Mouse (Mus musculus) heart, embryonic 14.5 days (tissue): ENCODE results near the gene Flot1. TPM values are rescaled to one million over a fixed set of nuclear protein-coding genes. Genes with fewer than 3 reads are reported as not detected.

Source experiments
- ATAC-seq: fragments of 200-750 bp; cut with Nextera tagmentation; 2 replicates; pipeline ENCODE4 v1.8.0; 2017; ENCODE audit warnings: low read depth, moderate TSS enrichment; ENCODE audit not compliant: insufficient number of reproducible peaks, insufficient read depth, low FRiP score
- H3K27ac ChIP-seq, 2 experiments: fragments of 200-500 bp in 1 of 2; fragments of 300-500 bp in 1 of 2; sonication (generic) in 1 of 2; replicated peaks in 1 of 2; 2 replicates each; pipeline ENCODE4 v1.5.1; 2012 to 2014; ENCODE audit warnings: low read depth in 2 of 2, low read length in 2 of 2, control low read depth in 1 of 2, mild to moderate bottlenecking in 1 of 2, mixed read lengths in 1 of 2; ENCODE audit not compliant: control insufficient read depth in 1 of 2, insufficient read depth in 1 of 2
- H3K27me3 ChIP-seq: fragments of 300-500 bp; sonication (generic); 2 replicates; pipeline ENCODE4 v1.6.1; 2014; ENCODE audit warnings: mild to moderate bottlenecking, low read length, control low read depth; ENCODE audit not compliant: control insufficient read depth, insufficient read depth
- H3K36me3 ChIP-seq: fragments of 300-500 bp; sonication (generic); 2 replicates; pipeline ENCODE4 v1.6.1; 2014; ENCODE audit warnings: mild to moderate bottlenecking, control low read depth, low read length, mixed read lengths; ENCODE audit not compliant: control insufficient read depth, insufficient read depth
- H3K4me1 ChIP-seq, 2 experiments: fragments of 200-500 bp in 1 of 2; fragments of 300-500 bp in 1 of 2; sonication (generic) in 1 of 2; 2 replicates each; pipeline ENCODE4 v1.6.1; 2012 to 2014; ENCODE audit warnings: low read length in 2 of 2, control low read depth in 1 of 2, mixed read lengths in 1 of 2; ENCODE audit not compliant: control insufficient read depth in 2 of 2, insufficient read depth in 2 of 2
- H3K4me2 ChIP-seq: fragments of 300-500 bp; sonication (generic); 2 replicates; pipeline ENCODE4 v1.6.1; 2014; ENCODE audit warnings: mild to moderate bottlenecking, low read length
- H3K4me3 ChIP-seq, 2 experiments: fragments of 200-500 bp in 1 of 2; fragments of 300-500 bp in 1 of 2; sonication (generic) in 1 of 2; 2 replicates each; pipeline ENCODE4 v1.5.1; 2012 to 2014; ENCODE audit warnings: low read length in 2 of 2, mild to moderate bottlenecking in 2 of 2, control low read depth in 1 of 2, low read depth in 1 of 2, moderate library complexity in 1 of 2; ENCODE audit not compliant: control insufficient read depth in 1 of 2, insufficient read depth in 1 of 2
- H3K9ac ChIP-seq: fragments of 300-500 bp; sonication (generic); 2 replicates; pipeline ENCODE4 v1.6.1; 2014; ENCODE audit warnings: mild to moderate bottlenecking, low read length
- H3K9me3 ChIP-seq: fragments of 300-500 bp; sonication (generic); 2 replicates; pipeline ENCODE4 v1.6.1; 2016; ENCODE audit warnings: low read length, control low read depth; ENCODE audit not compliant: control insufficient read depth
- WGBS: fragments of 180-500 bp; shearing (Covaris S2); extraction: QIAGEN DNeasy Blood & Tissue Kit; methylation state at CpG from one replicate; pipeline ENCODE4 v1.1.7; 2014; 5-methylcytosine and 5-hydroxymethylcytosine counted together
- polyA plus RNA-seq: library from polyadenylated mRNA; unstranded; fragments of >200 nt; fragmentation: Nextera tagmentation; extraction: Ambion mirVana; gene quantifications from 2 replicates; pipeline ENCODE4 v1.2.1, GENCODE M21; 2014

The Flot1 gene
- polyA plus RNA-seq, 1 experiment from 2014 or later: 93.7 TPM

DNA sequence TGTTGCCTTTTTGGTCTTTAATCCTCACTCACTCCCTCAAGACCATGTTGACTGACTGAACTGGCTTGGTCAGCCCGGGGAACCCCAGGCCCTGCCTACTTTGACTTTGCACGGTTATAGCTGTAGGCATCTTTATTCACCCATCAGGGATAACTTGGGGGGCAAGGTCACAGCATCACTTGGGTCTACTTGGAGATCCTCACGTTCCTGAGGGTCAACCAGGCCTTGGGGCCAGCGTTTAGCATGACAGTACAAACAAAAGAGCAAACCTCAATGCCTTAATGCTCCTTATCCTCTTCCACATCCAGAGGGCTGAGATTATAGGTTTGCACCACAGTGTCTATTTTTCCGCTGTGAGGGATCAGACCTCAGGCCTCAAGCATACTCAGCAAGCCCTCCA is 10.7 kb upstream of the Flot1 start:
- H3K9ac ChIP-seq: peak overlapping the region; percentile 59
- ATAC-seq: no peak
- H3K27ac ChIP-seq: peak overlapping the region; percentile 99
- H3K4me3 ChIP-seq: no peak overlapping the region
- no peaks in the 10 kb centered on the region for H3K9me3 ChIP-seq
- peaks cover 48 to 65% of the 10 kb centered on the region in 2 experiments for H3K4me1 ChIP-seq
- 78% methylated on average over 5 of the region's 5 CpGs for WGBS
- no peak overlapping the region; the same call in 1 of the 2 replicates for H3K4me2 ChIP-seq
- no peaks in the 10 kb centered on the region for H3K36me3 ChIP-seq
- no peaks in the 10 kb centered on the region for H3K27me3 ChIP-seq

DNA sequence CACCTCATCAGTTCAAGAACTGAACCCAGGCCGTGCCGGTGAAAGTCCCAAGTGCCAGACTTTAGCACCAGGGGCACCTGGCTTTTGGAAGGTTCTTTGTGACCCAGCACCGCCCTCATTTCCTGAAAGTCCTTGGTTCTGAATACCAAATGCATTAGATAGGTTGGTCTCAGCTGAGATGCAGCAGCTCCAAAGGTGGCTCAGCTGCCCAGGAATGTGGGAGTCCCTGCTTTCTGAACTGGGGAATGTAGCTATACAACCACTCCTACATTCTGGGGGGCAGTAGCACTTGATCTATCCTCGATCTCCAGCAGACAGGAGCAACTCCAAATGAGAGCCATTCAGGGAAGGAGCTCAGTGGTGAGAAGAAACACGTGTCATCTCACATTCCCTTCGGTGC is 10.3 kb upstream of the Flot1 start:
- Histone ChIP-seq H3K4me3 (no peak overlapping the region), H3K9me3 (no peaks in the 10 kb centered on the region), H3K36me3 (no peaks in the 10 kb centered on the region), H3K4me2 (peak overlapping the region; percentile 19), H3K27me3 (no peaks in the 10 kb centered on the region), H3K27ac (peak overlapping the region; percentile 99), H3K4me1 (peaks cover 49 to 68% of the 10 kb centered on the region in 2 experiments), H3K9ac (peak overlapping the region; percentile 59)
- 37% methylated on average over 6 of the region's 6 CpGs for WGBS
- no peak; the same call in 1 of the 2 replicates for ATAC-seq

DNA sequence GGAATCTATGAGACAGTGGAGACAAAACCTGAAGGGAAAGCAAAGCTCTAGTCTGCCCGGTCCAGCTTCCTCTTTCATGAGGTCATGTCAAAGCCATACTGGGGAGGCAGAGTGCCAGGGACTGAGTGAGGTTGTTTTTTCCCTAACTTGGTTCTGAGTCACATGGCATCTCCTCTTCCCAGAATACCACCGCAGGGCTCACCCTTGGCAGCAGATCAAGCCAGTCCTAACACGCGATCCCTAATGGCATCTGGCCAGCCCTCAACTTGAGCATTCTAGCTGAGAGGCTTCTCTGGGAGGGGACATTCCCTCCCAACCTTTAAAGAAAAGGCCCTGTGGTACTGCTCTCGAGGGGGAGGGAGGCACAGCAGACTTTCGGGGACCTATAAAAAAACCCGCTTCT is 9.8 kb upstream of the Flot1 start:
- no peaks in the 10 kb centered on the region for H3K36me3 ChIP-seq
- H3K9me3 ChIP-seq: no peaks in the 10 kb centered on the region
- H3K9ac ChIP-seq: peak overlapping the region; percentile 59
- peak overlapping the region; percentile 99 for H3K27ac ChIP-seq
- no peaks in the 10 kb centered on the region for H3K27me3 ChIP-seq
- WGBS: 5% methylated on average over 7 of the region's 7 CpGs
- peaks cover 49 to 68% of the 10 kb centered on the region in 2 experiments for H3K4me1 ChIP-seq
- ATAC-seq: peak; percentile 91
- peak overlapping the region; percentile 19 for H3K4me2 ChIP-seq
- H3K4me3 ChIP-seq: no peak overlapping the region

DNA sequence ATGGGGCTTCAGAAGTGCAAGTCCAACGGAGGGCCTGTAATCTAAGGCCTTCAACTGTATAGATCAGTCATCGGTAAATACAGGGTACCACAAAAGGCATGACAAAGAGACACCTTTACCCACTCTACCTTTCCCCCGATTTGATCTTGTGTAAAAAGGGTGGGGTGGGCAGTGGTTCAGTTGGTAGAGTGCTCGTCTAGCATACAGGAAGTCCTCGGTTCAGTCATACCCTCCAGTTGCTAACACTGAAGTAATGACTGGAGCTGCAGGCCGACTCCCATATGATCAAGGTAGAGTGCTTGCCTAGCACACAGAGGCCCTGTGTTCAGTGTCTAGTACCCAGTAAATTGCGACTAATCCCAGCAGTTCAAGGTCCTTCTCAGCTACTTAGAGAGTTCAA is 9.4 kb upstream of the Flot1 start:
- H3K4me2 ChIP-seq: no peak overlapping the region; the same call in 1 of the 2 replicates
- 54% methylated on average over 7 of the region's 7 CpGs for WGBS

DNA sequence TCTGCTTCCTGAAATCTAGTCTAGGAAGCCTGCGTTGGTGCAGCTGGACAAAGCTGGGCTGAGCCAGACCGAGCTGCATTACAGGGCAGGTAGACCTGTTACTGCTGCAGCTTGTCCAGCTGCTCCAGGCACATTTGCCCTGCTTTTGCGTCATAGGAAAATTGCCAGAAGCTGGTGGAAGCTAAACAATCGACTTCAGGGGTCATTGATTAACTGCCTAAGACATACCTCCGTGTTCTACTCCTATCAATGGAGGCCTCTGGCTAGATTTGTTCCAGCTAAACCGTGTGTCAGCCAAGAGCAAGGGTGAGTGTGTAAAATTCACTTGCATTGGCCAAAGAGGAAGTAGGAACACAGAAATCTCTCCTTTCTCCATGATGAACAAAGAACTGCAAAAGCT is 8.4 kb upstream of the Flot1 start:
- Histone ChIP-seq H3K27me3 (no peaks in the 10 kb centered on the region), H3K27ac (peak overlapping the region; percentile 17 to 99), H3K9ac (peak overlapping the region; percentile 4; the same call in 1 of the 2 replicates), H3K4me1 (peaks cover 49 to 68% of the 10 kb centered on the region in 2 experiments), H3K36me3 (no peaks in the 10 kb centered on the region), H3K9me3 (no peaks in the 10 kb centered on the region), H3K4me3 (no peak overlapping the region), H3K4me2 (no peak overlapping the region)
- WGBS: 51% methylated on average over 6 of the region's 6 CpGs
- no peak for ATAC-seq

More for the DNA sequence above, 9.4 kb upstream of the Flot1 start:
- no peaks in the 10 kb centered on the region for H3K36me3 ChIP-seq
- H3K4me3 ChIP-seq: no peak overlapping the region
- H3K9ac ChIP-seq: 0 out of 2 replicates have a peak overlapping the region, but pooled peaks have one; percentile 0
- ATAC-seq: 0 out of 2 replicates have a peak, but pooled peaks have one; percentile 1
- no peaks in the 10 kb centered on the region for H3K27me3 ChIP-seq
- no peaks in the 10 kb centered on the region for H3K9me3 ChIP-seq
- H3K27ac ChIP-seq: peak overlapping the region; percentile 96 to 99
- peaks cover 49 to 68% of the 10 kb centered on the region in 2 experiments for H3K4me1 ChIP-seq

DNA sequence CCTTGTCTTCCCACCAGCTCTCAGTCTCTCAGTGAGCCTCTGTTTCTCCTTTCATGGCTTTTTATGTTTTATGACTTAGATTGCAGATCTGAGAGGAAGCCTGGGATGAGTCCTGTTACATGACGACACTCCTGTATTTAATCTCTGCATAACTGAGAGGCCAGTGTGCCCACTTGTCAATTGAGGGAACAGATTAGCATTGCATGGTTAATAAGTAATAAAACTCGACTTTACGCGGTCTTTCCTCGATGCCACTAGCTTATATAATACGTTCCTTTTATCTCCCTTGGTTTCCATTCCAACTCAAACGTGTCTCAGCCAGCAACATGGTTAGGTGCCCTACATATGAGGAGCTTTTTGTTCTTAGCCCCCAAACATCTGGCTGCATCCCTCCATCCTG is 7.2 kb upstream of the Flot1 start:
- no peak for ATAC-seq
- peak overlapping the region; percentile 69 to 99 for H3K27ac ChIP-seq
- WGBS: 52% methylated on average over 7 of the region's 7 CpGs
- no peak overlapping the region for H3K4me3 ChIP-seq
- peak overlapping the region; percentile 30 for H3K4me2 ChIP-seq
- peaks cover 51 to 65% of the 10 kb centered on the region in 2 experiments for H3K4me1 ChIP-seq
- H3K27me3 ChIP-seq: no peaks in the 10 kb centered on the region
- H3K36me3 ChIP-seq: no peaks in the 10 kb centered on the region
- H3K9me3 ChIP-seq: no peaks in the 10 kb centered on the region
- H3K9ac ChIP-seq: peak overlapping the region; percentile 4; the same call in 1 of the 2 replicates

DNA sequence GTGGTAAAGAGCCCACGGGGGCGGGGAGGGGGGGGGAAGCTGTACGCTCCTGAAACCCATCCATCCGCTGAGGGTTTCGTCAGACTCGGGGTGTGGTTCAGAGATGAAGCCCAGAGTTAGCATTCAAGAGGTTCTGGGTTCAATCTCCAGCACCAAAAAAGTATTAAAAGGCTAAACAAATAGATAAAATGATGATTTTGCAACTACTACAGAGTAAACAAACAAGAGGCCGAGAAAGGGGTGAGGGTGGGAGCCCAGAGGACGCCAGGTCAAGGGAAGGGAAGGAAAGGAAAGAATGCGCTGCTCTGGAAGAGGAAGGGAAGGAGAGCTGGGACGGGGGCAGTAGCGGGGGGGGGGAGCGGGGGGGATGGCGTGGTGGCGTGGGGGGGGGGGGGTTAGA is 6.3 kb upstream of the Flot1 start:
- ATAC-seq: no peak
- Histone ChIP-seq H3K36me3 (no peaks in the 10 kb centered on the region), H3K4me2 (no peak overlapping the region), H3K9me3 (no peaks in the 10 kb centered on the region), H3K4me1 (peaks cover 44 to 57% of the 10 kb centered on the region in 2 experiments), H3K27me3 (no peaks in the 10 kb centered on the region), H3K27ac (peak overlapping the region in 1 of 2 experiments; percentile 99; a peak in 2 of 4 replicates), H3K9ac (no peak overlapping the region), H3K4me3 (no peak overlapping the region)
- WGBS: 60% methylated on average over 10 of the region's 14 CpGs

DNA sequence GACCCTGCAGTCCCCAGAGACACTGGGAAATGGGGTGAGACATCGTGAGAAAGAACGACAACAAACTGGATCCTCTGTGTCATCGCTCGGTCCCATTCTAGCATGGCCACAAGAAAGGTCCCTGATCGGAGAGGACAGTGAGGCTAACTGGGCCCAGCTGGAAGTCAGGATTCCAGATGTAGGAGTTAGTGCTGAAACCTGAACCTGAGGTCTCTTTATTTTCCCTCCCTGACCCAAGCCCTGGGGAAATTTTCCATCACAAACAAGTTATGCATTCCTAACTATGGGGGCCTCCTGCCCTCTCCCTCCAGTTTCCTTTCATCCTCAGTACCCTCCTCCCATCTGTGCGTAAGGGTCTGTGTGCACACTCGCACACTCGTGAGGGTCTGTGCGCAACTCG is 5.8 kb upstream of the Flot1 start:
- H3K36me3 ChIP-seq: no peaks in the 10 kb centered on the region
- H3K9me3 ChIP-seq: no peaks in the 10 kb centered on the region
- ATAC-seq: no peak
- WGBS: 67% methylated on average over 10 of the region's 10 CpGs
- H3K4me1 ChIP-seq: peaks cover 42 to 53% of the 10 kb centered on the region in 2 experiments
- H3K4me3 ChIP-seq: no peak overlapping the region
- H3K27ac ChIP-seq: 0 out of 4 replicates have a peak overlapping the region, but pooled peaks of 1 of the 2 experiments have one; percentile 28
- H3K27me3 ChIP-seq: no peaks in the 10 kb centered on the region
- H3K9ac ChIP-seq: no peak overlapping the region
- H3K4me2 ChIP-seq: no peak overlapping the region
